Mouse (Mus musculus) kidney, postnatal 14 days (tissue): ENCODE measurements around the gene Ulk4.

Experiments used
- DNase-seq: peaks from one replicate; pipeline ENCODE4 v3.0.0; 2022; ENCODE audit warnings: mixed read lengths

The Ulk4 gene

GRCm38 (mm10) chr9:121001681-121002540 lies 275.1 kb downstream of the Ulk4 start:
- DNase-seq, result peak; percentile 80

GRCm38 (mm10) chr9:121000641-121001320 lies 276.2 kb downstream of the Ulk4 start:
- peak; percentile 52 for DNase-seq

- DNase-seq, result no peak
Measured at GRCm38 (mm10) chr9:120998696-120999095, 278.3 kb downstream of the Ulk4 start.

GRCm38 (mm10) chr9:120994223-120995155 lies 282.5 kb downstream of the Ulk4 start:
- DNase-seq, result peak; percentile 55

GRCm38 (mm10) chr9:120993004-120993403 lies 284.0 kb downstream of the Ulk4 start:
- DNase-seq, result no peak

- no peak for DNase-seq
Measured at GRCm38 (mm10) chr9:120991801-120992200, 285.2 kb downstream of the Ulk4 start.

GRCm38 (mm10) chr9:120989806-120990700 lies 286.9 kb downstream of the Ulk4 start:
- peak; percentile 31 for DNase-seq

- no peak for DNase-seq
Measured at GRCm38 (mm10) chr9:120988088-120988487, 288.9 kb downstream of the Ulk4 start.

GRCm38 (mm10) chr9:120986994-120987393 lies 290.0 kb downstream of the Ulk4 start:
- no peak for DNase-seq

GRCm38 (mm10) chr9:120986255-120986654 lies 290.7 kb downstream of the Ulk4 start:
- no peak for DNase-seq

- peak; percentile 39 for DNase-seq
Measured at GRCm38 (mm10) chr9:120985524-120985923, 291.5 kb downstream of the Ulk4 start.

GRCm38 (mm10) chr9:120985009-120985408 lies 292.0 kb downstream of the Ulk4 start:
- DNase-seq, result no peak

- no peak for DNase-seq
Measured at GRCm38 (mm10) chr9:120984509-120984908, 292.5 kb downstream of the Ulk4 start.

- no peak for DNase-seq
Measured at GRCm38 (mm10) chr9:120983849-120984248, 293.1 kb downstream of the Ulk4 start.

- no peak for DNase-seq
Measured at GRCm38 (mm10) chr9:120981777-120982176, 295.2 kb downstream of the Ulk4 start.

- no peak for DNase-seq
Measured at GRCm38 (mm10) chr9:120976856-120977255, 300.1 kb downstream of the Ulk4 start.

GRCm38 (mm10) chr9:120976158-120976557 lies 300.8 kb downstream of the Ulk4 start:
- DNase-seq, result peak; percentile 66

GRCm38 (mm10) chr9:120974209-120974608 lies 302.8 kb downstream of the Ulk4 start:
- DNase-seq, result no peak

GRCm38 (mm10) chr9:120973026-120973515 lies 303.9 kb downstream of the Ulk4 start:
- no peak for DNase-seq

GRCm38 (mm10) chr9:120965007-120965406 lies 312.0 kb downstream of the Ulk4 start:
- DNase-seq, result no peak

GRCm38 (mm10) chr9:120964224-120964623 lies 312.8 kb downstream of the Ulk4 start:
- DNase-seq, result no peak

- no peak for DNase-seq
Measured at GRCm38 (mm10) chr9:120963720-120964119, 313.3 kb downstream of the Ulk4 start.
